Mouse (Mus musculus) thymus, adult 2 months (tissue): Measurements from ENCODE around the gene Ankrd65.

ENCODE experiments used
- CTCF ChIP-seq: fragments of 200-500 bp; IDR thresholded peaks from 2 replicates; pipeline ENCODE4 v1.5.1; 2012; ENCODE audit warnings: mild to moderate bottlenecking, control low read depth, low read length, moderate library complexity, borderline replicate concordance; ENCODE audit not compliant: control insufficient read depth, poor library complexity, insufficient read depth; ENCODE audit errors: extremely low read depth
- POLR2A ChIP-seq: fragments of 200-500 bp; IDR thresholded peaks from 2 replicates; pipeline ENCODE4 v1.6.1; 2012; ENCODE audit warnings: mild to moderate bottlenecking, low read length, control low read depth, moderate library complexity; ENCODE audit not compliant: control insufficient read depth, poor library complexity, insufficient read depth; ENCODE audit errors: extremely low read depth

- no peak for TF ChIP-seq CTCF
- no peak for TF ChIP-seq POLR2A
These were observed 50.1 kb downstream of the Ankrd65 start for GRCm38 (mm10) chr4:155840076-155841002.
